Mouse (Mus musculus) layer of hippocampus, adult 6 months (tissue): ENCODE measurements around the gene Fam24b. TPM values are rescaled to one million over a fixed set of nuclear protein-coding genes. Genes with fewer than 3 reads are reported as not detected.

Experiments
- long read RNA-seq, 2 experiments: library from polyadenylated mRNA; unstranded; transcript quantifications; one replicate each; pipeline ENCODE4 v2.0.0; 2019 to 2020
- polyA plus RNA-seq: library from polyadenylated mRNA; unstranded; fragments of <200 nt; fragmentation: Nextera tagmentation; gene quantifications from 2 replicates; pipeline ENCODE4 v1.2.3, GENCODE M21; 2021

Gene Fam24b
- polyA plus RNA-seq, result not detected in 2 replicates
- long read RNA-seq, experiment 1, result 0 reads
- long read RNA-seq, experiment 2, result 0 reads

DNA sequence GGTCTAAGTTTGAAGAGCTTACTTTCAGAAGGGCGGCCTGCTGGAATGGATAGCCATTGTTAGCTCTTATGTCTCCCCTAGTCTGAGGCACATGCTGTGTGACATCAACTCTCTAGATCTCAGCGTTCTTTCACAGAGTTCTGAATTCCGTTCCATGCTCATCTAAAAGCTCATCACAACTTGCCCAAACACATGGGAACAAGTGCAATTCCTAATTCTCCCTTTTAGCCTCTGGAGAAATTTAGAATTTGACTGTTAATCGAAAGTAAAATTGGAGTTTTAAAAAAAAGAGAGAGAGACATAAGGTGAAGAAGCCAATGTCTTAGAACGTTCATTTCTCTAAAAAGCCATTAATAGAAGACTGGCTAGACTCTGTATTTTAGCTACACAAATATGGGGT is at the start of gene Fam24b:
TSS of gene Fam24b (minus strand) at position 101 of the 400 bp plus-strand sequence.

DNA sequence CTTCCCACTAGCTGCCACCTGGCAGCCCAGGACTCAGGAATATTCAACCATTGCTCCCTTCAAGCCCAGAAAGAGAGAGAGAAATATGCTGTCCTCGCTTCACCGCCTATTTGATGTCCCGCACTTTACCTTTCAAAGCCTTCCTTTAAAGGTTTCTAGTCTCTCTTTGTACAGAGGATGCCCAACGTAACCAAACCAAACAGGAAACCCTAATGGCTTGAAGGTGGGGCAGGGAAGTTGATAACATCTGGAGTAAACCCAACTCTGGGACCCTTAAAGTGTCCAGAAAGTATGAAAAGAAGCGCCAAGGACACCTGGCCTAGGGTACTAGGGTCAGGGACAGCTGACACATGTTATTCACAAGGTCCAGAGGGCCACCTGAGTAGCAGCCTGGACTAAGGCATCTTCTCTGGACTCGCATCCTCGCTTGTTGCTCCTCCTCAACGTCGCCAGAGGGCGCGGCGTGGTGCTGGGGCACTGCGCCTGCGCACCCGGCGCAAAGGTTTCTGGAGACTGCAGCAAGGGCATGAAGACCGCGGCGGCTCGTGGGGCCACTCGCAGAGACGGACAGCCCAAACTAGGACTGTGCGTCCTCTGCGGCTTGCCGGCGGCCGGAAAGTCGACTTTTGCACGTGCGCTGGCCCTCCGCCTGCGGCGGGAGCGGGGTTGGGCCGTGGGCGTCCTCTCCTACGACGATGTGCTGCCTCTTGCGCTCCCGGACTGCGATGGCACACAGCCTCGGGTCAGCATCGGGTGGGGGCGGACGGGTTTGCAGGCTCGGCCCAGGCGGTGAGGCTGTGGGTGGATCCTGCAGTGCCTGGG is 41.5 kb upstream of the Fam24b start, which contains the start of gene Pstk:
TSS of gene Pstk (plus strand) at position 494 of the 822 bp plus-strand sequence.

DNA sequence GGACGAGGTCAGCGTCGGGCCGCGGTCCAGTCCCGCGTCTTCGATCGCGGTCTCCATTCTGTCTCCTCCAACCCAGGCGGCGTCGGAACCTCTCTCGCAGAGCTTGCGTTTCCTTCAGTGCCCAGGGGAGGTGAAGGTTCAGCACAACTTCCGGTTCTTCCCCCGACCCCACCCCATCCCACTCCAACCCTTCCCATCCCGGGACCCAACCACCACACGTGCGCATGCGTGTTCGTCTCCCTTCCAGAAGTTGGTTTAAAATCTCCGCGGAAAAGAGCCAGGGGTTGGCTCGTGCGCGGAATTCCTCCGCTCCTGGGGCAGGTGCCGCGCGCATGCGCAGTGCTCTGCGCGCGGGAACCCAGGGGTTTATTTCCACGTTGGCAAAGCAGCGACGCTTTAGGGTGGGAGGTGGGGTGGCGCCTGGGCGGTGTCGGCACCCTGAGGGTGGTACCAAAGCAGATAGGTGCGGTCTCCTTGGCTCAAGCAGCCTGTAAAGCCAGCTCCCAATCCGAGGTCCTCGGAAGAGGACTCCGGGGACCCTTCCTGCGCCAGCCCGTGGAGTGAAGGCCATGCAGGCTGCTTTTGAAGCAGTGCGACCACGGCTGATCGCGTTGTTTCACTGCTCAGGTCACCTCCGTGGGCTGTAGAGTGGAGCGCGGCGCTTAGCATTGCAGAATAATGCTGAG is 33.4 kb upstream of the Fam24b start, which contains the start of gene 2310057M21Rik:
TSS of gene 2310057M21Rik (minus strand) at position 145 of the 686 bp plus-strand sequence.

DNA sequence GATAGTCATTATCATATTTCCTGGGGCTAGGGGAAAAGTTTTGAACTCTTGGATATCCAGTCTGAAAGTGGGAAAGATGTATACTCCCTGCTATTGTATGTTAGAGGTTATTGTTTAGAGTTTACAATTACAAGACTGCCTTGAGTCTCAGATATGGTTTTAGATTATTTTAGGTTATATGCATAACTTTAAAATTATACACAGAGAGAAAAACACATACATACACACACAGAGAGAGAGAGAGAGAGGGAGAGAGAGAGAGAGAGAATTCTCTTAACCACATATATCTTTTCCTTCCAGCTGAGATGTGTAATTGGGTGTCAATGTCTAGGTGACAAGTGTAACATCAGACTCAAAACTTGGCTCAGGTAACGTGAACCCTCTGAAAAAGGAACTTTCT is 4.2 kb upstream of the Fam24b start, which contains the start of gene Fam24a:
TSS of gene Fam24a (plus strand) at position 301 of the 400 bp plus-strand sequence.

DNA sequence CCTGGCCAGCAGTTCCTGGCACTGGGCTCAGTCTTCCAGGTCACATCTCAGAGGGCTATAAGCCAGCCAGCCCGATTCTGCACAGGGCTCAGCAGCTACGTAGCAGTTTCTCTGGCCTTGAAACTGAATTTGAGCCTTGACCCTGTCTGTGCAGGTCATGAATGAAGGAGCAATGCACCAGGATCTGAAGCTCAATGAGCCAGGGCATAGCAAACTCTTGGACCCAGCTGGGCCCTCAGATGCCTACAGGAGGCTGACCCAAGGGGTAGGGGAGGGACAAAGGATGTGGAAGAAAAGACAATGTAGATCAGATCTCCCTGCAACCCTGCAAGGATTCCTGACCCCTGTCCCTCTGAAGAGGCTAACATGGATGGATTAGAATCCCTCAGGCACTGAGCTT is 7.1 kb downstream of the Fam24b start, which contains the start of gene Cuzd1:
TSS of gene Cuzd1 (minus strand) at position 101 of the 400 bp plus-strand sequence.

Other genes with a start within 250 kb of the Fam24b start
- gene 4933402N03Rik, start 183.2 kb downstream of the Fam24b start, polyA plus RNA-seq, result not detected in 2 replicates
- 0.05 TPM in 1 of 2 replicates, not detected in the other for gene 5430419D17Rik, start 155.1 kb downstream of the Fam24b start, polyA plus RNA-seq
- gene Cuzd1, start 7.2 kb downstream of the Fam24b start, polyA plus RNA-seq, result 0.11 TPM in 2 replicates
- 0.21 TPM in 1 of 2 replicates, not detected in the other for gene Fam24a, start 4.3 kb upstream of the Fam24b start, polyA plus RNA-seq
- 21.3 and 21.7 TPM in 2 replicates for gene 2310057M21Rik, start 33.2 kb upstream of the Fam24b start, polyA plus RNA-seq
- 44.6 and 53.0 TPM in 2 replicates for gene Pstk, start 41.6 kb upstream of the Fam24b start, polyA plus RNA-seq
- gene Ikzf5, start 81.0 kb upstream of the Fam24b start, polyA plus RNA-seq, result 11.6 and 13.0 TPM in 2 replicates
- gene Acadsb, start 81.1 kb upstream of the Fam24b start, polyA plus RNA-seq, result 45.5 and 49.5 TPM in 2 replicates
- not detected in 2 replicates for gene Hmx3, start 213.4 kb upstream of the Fam24b start, polyA plus RNA-seq
- not detected in 2 replicates for gene Hmx2, start 219.3 kb upstream of the Fam24b start, polyA plus RNA-seq
- gene Bub3, start 230.7 kb upstream of the Fam24b start, polyA plus RNA-seq, result 125 and 136 TPM in 2 replicates